Mouse (Mus musculus) regulatory T cell (primary cell): Measurements from ENCODE around the gene Cul4a.
"Not testable (repeated sequence)": the region's sequence is repeated elsewhere in the genome, so short reads cannot be mapped to it uniquely, and the experiment has no call there.

Experiments used
- in situ Hi-C: fragments of 300-600 bp; cut with MboI, MseI; formaldehyde crosslinking; loops from one replicate; pipeline ENCODE4 v1.15.1; 2025; ENCODE audit warnings: high pct_unique_total_duplicates

The Cul4a gene

DNA sequence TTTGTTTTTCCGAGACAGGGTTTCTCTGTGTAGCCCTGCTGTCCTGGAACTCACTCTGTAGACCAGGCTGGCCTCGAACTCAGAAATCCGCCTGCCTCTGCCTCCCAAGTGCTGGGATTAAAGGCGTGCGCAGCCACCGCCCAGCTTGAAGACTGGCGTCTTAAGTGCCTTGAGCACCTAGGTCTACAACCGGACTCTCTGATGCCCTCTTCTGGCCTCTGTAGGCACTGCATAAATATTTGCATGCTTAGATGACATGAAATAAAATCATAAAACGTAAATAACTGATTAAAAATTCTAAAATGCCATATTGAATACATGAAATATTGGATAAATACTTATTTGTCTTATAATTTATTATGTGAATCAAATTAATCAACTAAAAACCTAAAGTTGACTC, 26.8 kb downstream of the Cul4a start:
- in situ Hi-C loops = not testable (repeated sequence)

DNA sequence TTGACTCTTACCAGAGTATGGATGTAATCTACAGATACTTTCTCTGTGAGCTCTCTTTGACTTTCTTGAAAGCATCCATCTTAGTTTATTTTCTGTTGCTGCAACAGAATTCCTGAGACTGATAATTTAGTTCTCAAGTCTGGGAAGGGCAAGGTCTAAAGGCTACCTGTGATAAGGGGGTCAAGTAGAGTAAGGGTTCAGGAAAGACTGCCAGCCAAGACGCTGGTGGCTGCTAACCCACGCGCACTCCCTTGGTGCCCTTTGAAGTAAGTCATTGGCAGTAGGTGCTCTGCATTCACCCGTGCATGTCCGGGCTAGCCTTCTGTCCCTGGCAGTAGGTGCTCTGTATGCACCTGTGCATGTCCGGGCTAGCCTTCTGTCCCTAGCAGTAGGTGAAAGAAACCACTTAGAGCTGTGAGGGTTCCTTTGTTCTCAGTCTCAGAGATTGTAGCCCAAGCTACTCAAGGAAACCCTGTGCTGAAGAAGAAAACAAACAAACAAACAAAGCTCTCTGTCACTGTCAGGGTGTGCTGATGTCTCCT, 34.3 kb downstream of the Cul4a start:
- in situ Hi-C loops = no loop called here

DNA sequence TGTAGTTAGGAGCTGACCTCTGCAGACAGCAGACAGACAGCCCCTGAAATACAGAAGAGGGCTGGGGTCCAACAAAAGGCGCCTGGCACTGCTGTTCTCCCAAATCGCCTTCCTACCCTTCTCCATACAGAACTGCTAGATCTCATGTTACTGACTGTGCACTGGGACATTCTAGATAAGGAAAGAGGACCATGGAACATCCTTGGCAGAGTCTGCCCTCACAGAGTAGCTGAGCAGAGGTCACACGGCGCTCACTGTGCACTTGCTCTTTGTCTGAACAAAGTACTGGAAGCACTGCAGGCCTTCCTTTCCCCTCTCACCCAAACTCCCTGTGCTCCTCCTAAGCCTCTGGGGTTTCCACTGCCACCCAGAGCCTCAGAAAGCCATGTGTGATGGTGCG, 36.3 kb downstream of the Cul4a start:
- in situ Hi-C loops = no loop called here

DNA sequence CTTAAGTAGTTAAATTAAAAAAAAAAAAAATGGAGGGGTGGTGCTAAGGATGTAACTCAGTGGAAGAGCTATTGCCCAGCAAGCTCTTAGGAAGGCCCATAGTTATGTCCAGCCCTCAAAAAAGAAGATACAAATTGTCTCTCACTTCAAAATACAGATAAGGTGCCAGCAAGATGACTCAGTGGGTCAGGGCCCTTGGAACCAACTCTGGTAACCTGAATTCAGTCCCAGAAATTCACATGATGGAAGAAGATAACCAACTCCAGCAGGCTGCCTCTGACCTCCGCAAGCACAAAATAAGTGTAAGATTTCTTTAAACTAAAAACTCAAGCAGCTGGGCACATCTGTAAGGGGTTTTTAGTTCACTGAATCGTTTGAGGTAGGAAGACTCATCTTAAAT, 43.1 kb downstream of the Cul4a start:
- in situ Hi-C loops = no loop called here

DNA sequence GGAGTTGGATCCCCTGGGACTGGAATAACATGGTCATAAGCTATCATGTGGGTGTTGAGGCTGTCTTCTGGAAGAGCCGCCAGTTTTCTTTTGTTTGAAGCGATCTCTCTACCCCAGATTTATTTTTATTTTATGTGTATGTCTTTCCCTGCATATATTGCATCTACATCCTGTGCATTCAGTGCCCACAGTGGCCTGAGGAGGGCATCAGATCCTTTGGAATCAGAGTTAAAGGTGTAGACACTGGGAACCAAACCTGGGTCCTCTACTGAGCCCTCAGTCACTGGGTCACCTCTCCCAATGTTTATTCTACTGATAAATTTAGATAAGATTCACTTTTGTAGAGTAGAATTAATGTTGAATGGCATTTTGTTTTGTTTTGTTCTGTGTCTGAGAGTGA, 43.9 kb downstream of the Cul4a start:
- in situ Hi-C loops = no loop called here

DNA sequence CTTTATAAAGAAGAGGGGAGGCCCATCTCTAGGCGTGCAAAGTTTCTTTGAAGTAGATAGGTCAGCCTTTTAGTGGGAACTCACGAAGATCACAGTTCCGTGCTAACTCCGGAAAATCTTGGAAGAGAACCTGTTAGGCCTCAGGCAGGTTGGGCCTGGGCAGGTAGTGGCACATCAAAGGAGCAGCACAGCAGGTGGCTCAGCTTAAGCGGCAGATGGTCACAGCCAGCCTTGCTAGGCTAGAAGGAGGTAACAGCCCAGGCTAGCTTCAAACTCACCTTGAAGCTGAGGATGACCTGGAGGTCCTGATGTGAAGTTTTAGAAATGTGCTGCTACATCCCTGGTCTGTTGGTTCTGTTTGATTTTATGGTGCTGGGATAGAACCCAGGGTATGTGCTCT, 44.4 kb downstream of the Cul4a start:
- in situ Hi-C loops = no loop called here

DNA sequence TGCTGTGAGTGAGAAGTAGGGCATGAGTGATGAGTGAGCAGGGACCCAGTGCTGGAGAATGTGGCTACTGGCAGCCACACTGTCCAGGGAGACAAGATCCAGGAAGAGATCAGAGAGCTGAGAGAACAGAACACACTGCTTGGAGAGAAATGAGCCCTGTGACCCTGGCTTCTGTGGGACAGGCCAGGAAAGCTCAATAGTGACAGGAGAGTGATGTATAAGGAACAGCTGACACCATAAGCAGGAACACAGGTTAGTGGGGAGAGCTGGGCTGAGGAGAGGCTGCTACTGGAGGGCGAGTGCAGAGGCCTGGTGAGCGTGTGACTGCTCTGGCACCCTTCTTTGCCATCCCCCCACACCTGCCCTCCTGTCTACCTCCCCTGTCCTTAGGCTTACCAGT, 45.5 kb downstream of the Cul4a start:
- in situ Hi-C loops = no loop called here

DNA sequence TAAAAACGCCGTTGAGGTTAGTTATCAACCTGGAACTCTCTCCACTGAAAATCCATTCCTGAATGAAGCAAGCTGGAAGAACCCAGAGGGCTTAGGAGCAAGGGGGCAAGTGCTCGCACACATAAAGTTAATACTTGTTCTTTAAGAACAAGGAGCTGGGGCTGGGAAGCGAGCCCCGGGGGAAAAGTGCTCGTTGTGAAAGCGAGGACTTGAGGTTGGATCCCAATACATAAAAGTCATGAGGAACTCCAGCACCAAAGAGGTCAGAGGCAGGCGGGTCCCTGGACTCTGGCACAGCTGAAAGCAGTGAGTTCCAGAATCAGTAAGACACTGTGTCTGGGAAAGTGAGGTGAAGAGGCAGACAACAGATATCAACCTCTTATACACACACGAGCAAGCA, 48.7 kb downstream of the Cul4a start:
- in situ Hi-C loops = no loop called here

DNA sequence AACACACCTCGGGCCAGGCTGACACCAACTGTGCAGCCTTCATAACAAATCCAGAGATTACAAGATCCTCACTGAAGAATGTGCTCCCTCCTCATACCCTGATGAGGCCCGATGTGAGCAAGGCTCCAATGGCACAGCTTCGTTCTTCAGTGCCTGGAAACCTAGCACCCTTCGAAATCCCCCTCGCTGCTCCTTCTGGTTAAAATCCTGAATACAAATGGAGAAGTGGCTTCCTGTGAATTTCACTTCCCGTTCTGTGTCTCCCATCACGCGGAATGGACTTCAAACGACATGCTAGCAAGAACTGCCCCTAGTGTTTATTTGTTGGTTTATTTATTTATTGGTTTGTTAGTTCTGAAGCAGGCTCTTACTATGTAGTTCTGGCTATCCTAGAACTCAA, 49.9 kb downstream of the Cul4a start:
- in situ Hi-C loops = loop anchor here (5.0 kb wide), 1 partner anchor 47 kb away; the partner anchor contains the start of gene Grtp1

DNA sequence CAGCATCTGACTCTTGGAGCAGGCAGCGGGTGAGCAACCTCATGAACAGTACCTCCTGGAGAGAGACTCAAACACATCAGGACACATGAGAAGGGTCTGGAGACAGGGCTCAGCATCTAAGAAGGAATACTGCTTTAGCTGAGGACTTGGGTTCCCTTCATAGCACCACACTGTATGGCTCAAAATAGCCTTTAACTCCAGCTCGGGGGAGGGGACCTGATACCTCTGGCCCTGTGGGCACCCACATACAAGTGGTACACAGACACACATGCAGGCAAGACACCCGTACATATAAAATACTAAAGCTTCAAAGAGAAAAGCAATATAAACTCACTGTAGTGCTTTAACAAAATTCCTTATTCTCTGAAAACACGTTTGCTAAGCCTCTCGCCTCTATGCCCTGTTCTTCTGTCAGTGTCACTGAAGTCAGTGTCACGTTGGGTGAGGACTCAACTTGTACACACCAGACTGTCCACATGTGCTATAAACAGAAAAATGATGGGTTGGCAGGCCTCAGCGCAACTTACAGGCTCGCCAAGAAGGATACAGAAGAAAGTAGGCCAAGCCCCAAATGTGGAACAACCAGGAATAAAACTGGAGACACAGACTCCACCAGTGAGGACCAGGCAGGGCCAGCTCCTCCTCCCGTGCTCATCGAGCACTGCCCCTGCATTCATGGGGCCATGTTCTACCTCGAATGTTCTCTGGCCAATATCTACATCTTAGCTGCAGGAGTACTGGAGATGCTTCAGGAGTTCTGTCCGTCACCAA, 51.1 kb downstream of the Cul4a start:
- in situ Hi-C loops = loop anchor here (5.0 kb wide), 1 partner anchor 46 kb away; the partner anchor contains the start of gene Grtp1

DNA sequence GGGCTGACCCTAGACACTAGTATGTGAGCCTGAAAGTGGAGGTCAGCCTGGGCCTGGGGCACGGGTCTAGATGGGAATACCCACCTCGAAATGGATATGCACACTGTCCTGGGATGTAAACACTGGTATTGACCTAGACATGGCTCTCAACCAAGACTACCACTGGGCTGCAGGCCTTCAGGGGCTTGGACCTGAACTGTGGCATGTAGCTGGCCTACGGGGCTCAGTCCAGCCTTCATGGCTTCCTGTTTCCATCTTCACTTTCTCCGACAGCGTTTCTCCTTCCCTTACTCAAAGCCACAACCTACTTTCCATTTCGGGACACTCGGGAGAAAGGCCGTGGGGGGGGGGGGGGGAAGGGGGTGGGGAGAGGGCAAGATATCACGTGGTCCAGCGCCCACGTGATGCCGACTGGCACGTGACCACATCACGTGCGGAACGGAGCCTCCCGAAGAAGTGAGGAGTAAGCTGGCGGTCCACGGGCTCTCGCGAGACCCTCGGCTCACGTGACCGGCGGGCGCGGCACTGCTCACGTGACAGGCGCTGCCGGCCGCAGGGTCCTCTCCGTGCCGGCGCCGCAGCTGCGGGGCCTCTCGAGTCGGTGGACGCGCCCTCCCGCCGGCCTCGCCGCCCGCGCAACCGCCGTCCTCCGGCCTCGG, 53.4 kb downstream of the Cul4a start, which contains the start of gene Lamp1:
Lamp1 (plus strand) TSS at position 444 of the 659 bp plus-strand sequence.
- in situ Hi-C loops = loop anchor here (5.0 kb wide), 1 partner anchor 43 kb away; the partner anchor contains the start of gene Grtp1

DNA sequence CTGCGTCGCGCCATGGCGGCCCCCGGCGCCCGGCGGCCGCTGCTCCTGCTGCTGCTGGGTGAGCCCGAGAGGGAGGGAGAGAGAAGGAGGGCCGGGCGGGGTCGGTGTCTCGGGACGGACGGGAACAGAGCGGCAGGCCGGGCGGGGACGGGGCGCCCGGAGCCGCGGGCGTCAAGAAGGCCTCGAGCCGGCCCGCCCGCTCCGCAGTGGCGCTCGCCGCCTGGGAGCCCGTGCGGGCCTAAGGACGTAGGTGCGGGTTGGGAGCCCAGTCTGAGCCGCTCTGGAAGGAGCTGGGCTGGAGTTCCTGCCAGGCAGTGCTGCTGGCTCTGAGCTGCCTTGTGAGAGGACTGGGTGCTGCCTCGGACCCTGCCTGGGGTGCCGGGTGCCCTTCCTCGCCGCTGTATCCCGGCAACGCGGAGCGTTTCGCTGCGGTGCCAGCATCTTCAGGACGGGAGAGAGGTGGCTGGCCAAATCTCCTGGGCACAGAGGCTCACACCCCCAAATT, 54.0 kb downstream of the Cul4a start:
- in situ Hi-C loops = loop anchor here (5.0 kb wide), 1 partner anchor 43 kb away; the partner anchor contains the start of gene Grtp1

DNA sequence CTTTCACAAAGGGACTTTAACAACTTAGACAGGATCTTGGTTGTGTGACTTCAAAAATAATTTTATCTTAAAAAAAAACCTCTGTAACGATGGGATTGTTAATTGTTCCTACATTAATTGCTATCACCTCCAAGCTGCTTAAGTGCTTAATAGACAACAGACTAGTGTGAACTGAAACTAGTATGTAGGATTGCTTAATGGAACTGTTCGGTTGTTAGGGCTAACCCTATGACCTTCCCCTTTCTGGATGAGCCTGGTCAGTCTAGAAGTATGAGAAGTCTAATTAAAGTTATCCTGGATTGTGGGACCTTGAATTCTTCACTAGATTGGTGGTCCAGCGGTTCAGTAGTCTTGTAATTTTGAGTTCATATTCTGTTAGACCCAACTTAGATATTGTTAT, 55.3 kb downstream of the Cul4a start:
- in situ Hi-C loops = no loop called here

DNA sequence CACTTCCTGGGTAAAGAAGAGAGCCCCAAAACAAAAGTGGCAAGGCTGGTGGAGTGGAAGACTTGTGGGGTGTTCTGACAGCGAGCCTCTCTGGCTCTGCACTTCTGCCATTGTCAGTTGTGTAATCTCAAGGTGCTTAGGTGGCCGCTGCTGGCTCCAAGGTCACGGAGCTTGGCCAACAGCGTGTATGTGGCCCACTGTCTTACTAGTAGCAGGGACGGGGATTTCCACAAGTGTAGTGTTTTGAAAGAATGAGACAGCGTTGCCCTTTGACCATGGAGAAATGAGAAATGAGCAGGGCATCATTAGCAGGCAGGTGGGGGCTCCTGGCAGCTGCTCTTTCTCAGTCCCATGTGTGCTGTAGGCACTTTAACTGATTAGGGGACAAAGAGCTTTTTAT, 56.7 kb downstream of the Cul4a start:
- in situ Hi-C loops = no loop called here

DNA sequence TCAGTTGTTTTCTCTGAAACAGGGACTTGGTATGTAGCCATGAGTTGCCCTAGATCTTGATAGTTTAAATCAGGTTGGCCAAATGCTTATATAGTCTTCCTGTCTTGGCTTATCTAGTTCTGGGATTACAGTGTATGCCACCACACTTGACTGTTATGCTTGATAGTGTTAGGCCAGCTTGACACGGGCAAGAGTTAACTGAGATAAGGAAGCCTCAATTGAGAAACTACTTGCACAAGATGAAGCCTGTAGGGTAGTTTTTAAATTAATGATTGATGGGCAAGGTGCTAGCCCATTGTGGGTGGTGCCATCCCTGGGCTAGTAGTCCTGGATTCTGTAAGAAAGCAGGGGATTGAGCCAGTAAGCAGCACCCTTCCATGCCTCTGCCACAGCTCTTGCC, 58.1 kb downstream of the Cul4a start:
- in situ Hi-C loops = no loop called here

DNA sequence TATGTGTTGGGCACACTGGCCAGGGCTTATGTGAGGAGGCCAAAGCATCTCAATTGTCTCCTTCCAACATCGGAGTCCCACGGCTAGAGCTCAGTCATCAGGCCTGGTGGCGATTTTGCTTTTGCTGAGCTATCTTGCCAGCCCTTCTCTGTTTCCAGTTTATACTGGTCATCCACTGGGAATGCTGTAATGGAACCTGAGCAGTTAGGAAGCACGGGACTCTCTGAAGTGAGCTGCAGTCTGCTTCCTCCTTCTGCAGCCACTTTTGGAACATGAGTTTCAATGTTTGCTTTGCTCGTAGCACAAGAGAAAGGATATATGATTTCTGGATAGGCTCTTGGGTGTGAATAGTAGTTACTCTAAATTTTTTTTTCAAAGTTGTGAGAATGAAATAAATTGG, 58.9 kb downstream of the Cul4a start:
- in situ Hi-C loops = no loop called here

DNA sequence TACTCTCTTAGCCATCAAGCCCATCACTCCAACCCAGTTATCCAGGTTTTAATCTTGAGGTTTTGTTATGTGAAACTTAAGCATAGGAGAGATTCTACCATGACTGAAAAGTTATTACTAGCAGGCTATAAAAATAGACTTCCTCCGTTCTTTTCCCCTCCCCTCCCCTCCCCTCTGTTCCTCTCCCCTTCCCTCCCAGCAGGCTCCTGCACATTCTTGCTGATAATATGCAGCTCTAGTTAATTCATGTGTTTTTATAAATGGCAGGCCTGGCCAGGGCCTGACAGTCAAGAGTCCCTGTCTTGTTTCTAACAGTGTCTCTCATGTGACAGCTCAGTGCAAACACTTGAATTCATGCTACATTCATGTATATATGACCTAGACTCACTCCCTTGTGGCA, 65.1 kb downstream of the Cul4a start:
- in situ Hi-C loops = no loop called here

DNA sequence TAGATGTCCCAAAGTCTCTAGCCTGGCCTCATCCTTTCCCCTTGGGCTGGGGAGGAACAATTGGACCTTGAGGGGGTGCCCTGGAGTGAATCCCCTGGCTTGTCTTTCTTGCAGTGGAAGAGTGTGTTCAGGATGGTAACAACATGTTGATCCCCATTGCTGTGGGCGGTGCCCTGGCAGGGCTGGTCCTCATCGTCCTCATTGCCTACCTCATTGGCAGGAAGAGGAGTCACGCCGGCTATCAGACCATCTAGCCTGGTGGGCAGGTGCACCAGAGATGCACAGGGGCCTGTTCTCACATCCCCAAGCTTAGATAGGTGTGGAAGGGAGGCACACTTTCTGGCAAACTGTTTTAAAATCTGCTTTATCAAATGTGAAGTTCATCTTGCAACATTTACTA, 68.9 kb downstream of the Cul4a start:
- in situ Hi-C loops = no loop called here

DNA sequence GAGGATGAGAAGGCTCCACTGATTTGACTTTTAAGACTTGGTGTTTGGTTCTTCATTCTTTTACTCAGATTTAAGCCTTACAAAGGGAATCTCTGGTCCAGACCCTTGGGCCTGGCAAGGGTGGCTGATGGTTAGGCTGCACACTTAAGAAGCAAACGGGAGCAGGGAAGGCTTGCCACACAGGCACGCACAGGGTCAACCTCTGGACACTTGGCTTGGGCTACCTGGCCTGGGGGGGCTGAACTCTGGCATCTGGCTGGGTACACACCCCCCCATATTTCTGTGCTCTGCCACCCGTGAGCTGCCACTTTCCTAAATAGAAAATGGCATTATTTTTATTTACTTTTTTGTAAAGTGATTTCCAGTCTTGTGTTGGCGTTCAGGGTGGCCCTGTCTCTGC, 69.4 kb downstream of the Cul4a start:
- in situ Hi-C loops = no loop called here

DNA sequence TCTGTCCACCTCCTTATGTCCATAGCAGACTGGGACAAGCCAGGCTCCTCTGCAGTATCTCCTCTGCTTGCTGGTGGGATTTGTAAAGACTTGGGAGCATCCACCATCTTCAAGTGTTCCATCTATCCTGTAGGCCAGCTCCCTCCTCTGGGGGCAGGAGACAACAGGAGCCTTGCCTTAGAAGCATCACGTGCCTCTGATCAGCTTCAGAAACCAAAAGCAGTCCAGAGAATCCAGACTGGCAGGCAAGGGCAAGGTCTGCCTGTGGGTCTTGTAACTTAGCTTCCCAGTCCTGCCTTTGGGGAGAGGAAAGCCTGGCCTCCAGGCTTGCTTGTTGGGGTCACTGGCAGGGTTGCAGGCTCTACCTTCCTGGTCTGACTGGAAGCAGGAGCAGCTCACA, 70.2 kb downstream of the Cul4a start:
- in situ Hi-C loops = no loop called here

DNA sequence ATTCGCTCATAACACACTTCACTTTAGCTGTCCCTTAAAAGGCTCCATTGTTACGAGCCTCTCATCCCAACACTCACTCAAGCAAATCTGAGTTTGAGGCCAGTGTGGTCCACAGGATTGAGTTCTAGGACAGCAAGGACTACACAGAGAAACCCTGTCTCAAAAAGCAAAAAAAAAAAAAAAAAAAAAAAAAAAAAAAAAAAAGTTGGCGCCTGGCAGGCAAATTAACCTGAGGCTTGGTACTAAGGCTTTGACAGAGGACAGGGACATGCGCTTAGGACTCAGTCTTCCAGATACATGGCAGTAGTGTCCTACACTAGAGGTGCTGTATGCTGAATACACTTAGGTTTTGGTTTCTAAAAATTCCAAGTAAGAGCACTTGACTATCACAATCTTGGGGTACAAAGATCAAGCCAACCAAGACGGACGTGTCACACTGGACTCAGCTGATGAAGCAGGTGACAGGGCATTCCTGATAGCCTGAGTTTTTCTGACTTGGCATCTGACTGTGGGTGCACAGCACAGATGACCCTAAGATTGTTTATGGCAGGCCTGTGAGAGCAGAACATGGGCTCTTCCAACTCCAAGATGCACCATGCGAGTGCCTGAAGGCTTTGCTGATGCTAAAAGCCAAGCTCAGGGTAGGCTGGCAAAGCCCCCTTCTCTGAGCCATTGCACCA, 71.9 kb downstream of the Cul4a start:
- in situ Hi-C loops = no loop called here

DNA sequence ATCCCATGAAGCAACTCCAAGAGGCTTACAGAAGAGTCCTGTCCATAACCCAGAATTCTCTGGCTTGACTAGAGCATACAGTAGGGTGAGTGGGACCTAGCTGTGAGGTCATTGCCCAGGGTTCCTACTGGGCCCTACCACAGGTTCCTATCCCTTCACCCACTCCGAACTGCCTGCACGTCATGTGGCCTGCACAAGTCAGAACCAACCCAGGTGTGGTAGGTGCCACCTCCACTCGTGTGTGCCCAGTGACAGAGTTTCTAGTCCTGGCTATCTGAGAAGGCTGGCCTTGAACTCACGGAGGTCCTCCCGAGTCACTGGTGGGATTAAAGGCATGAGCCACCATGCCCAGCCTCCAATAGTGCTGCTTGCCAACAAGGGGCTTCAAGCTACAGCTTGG, 72.7 kb downstream of the Cul4a start:
- in situ Hi-C loops = no loop called here
